Mouse (Mus musculus): ENCODE data around the gene Mlycd. TPM values are rescaled to one million over a fixed set of nuclear protein-coding genes. Genes with fewer than 3 reads are reported as not detected.
"Not testable (repeated sequence)": the region's sequence is repeated elsewhere in the genome, so short reads cannot be mapped to it uniquely, and the experiment has no call there.

Mlycd gene
- polyA plus RNA-seq, 1 experiment = 22.1 TPM

GRCm38 (mm10) chr8:119358175-119358574 is 36.5 kb upstream of the Mlycd start:
- Histone ChIP-seq H3K4me3 (ENCODE audit: control insufficient read depth, insufficient read depth, low read length) (no peak overlapping the region), H3K4me1 (replicated peaks; ENCODE audit: control insufficient read depth, insufficient read depth, low read length) (peaks cover 14% of the 10 kb centered on the region), H3K36me3 (ENCODE audit: control insufficient read depth, insufficient read depth, low read length) (no peaks in the 10 kb centered on the region), H3K27ac (ENCODE audit: control insufficient read depth, insufficient read depth, low read length) (no peak overlapping the region), H3K27me3 (ENCODE audit: control insufficient read depth, insufficient read depth, low read length) (no peaks in the 10 kb centered on the region)
- no peak for DNase-seq
- 93% methylated on average over 7 of the region's 7 CpGs for WGBS
- TF ChIP-seq POLR2A (IDR thresholded peaks at IDR 0.05; ENCODE audit: control insufficient read depth, extremely low read depth, insufficient read depth, low read length, poor library complexity) (no peak), CTCF (IDR thresholded peaks at IDR 0.05; ENCODE audit: borderline replicate concordance, control insufficient read depth, extremely low read depth, insufficient read depth, low read length, poor library complexity) (no peak)

- H3K4me1 ChIP-seq (replicated peaks; ENCODE audit: control insufficient read depth, insufficient read depth, low read length) = peaks cover 8% of the 10 kb centered on the region
- no peaks in the 10 kb centered on the region for H3K27me3 ChIP-seq (ENCODE audit: control insufficient read depth, insufficient read depth, low read length)
- peak; percentile 70 for DNase-seq
- H3K27ac ChIP-seq (ENCODE audit: control insufficient read depth, insufficient read depth, low read length) = no peak overlapping the region
- no peaks in the 10 kb centered on the region for H3K36me3 ChIP-seq (ENCODE audit: control insufficient read depth, insufficient read depth, low read length)
- no peak overlapping the region for H3K4me3 ChIP-seq (ENCODE audit: control insufficient read depth, insufficient read depth, low read length)
- 71% methylated on average over 14 of the region's 14 CpGs for WGBS
- TF ChIP-seq POLR2A (IDR thresholded peaks at IDR 0.05; ENCODE audit: control insufficient read depth, extremely low read depth, insufficient read depth, low read length, poor library complexity) = no peak
- TF ChIP-seq CTCF (IDR thresholded peaks at IDR 0.05; ENCODE audit: borderline replicate concordance, control insufficient read depth, extremely low read depth, insufficient read depth, low read length, poor library complexity) = peak; percentile 81
These were observed 35.8 kb upstream of the Mlycd start for GRCm38 (mm10) chr8:119358836-119359235.

DNA sequence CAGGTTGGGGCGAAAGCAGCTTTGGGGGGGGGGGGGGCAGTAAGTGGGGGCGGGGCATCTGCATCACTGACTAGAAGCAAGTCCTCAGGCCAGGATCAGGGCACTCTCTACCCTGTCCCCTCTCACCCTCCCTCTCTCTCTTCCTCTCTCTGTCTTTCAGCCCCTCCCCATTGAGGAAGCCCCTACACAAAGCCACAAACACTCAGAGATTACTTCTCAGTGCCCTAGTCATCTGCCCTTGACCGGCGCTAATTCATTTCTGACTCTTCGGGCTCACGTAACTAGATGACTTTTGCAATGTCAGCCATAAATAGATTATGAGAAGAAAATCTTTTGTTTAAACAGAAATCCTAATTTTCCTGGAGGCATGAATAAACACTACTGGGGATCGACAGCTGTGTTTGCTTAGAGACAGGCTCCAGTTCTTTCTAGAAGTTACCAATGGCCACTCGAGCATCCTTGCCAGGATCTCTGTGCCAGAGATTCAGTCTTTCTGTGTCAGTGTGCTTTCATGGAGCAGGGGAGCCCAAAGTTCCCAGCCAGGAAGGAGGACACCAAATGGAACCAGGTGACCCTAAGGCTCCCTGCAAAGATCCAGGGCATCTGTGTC is 33.9 kb upstream of the Mlycd start:
- no peak overlapping the region for H3K27ac ChIP-seq (ENCODE audit: control insufficient read depth, insufficient read depth, low read length)
- H3K4me3 ChIP-seq (ENCODE audit: control insufficient read depth, insufficient read depth, low read length) = no peak overlapping the region
- DNase-seq = no peak
- H3K36me3 ChIP-seq (ENCODE audit: control insufficient read depth, insufficient read depth, low read length) = no peaks in the 10 kb centered on the region
- no peak for TF ChIP-seq POLR2A (IDR thresholded peaks at IDR 0.05; ENCODE audit: control insufficient read depth, extremely low read depth, insufficient read depth, low read length, poor library complexity)
- H3K4me1 ChIP-seq (replicated peaks; ENCODE audit: control insufficient read depth, insufficient read depth, low read length) = no peaks in the 10 kb centered on the region
- no peaks in the 10 kb centered on the region for H3K27me3 ChIP-seq (ENCODE audit: control insufficient read depth, insufficient read depth, low read length)
- 77% methylated on average over 8 of the region's 8 CpGs for WGBS

DNA sequence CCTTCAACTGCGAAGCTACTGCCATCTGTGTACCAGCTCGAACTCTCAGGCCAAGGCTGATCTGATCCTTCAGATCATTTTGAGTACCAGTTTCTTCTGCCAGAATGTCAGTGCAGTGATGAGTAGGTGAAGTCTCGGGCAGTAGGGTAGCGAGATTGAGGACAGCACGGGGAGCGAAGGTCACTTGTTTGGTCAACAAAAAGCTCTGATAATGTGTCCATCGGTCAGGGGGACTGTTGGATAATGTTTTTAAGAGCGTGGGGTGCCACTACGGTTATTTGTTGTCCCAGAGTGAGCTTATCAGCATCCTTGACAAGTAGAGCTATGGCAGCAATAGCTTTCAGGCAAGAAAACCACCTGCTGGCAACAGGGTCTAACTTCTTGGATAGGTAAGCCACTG is 20.0 kb upstream of the Mlycd start:
- not testable (repeated sequence) for DNase-seq; H3K4me3 ChIP-seq (ENCODE audit: control insufficient read depth, insufficient read depth, low read length); H3K36me3 ChIP-seq (ENCODE audit: control insufficient read depth, insufficient read depth, low read length); H3K27ac ChIP-seq (ENCODE audit: control insufficient read depth, insufficient read depth, low read length); H3K4me1 ChIP-seq (replicated peaks; ENCODE audit: control insufficient read depth, insufficient read depth, low read length); H3K27me3 ChIP-seq (ENCODE audit: control insufficient read depth, insufficient read depth, low read length)
- 92% methylated on average over 9 of the region's 9 CpGs for WGBS

DNA sequence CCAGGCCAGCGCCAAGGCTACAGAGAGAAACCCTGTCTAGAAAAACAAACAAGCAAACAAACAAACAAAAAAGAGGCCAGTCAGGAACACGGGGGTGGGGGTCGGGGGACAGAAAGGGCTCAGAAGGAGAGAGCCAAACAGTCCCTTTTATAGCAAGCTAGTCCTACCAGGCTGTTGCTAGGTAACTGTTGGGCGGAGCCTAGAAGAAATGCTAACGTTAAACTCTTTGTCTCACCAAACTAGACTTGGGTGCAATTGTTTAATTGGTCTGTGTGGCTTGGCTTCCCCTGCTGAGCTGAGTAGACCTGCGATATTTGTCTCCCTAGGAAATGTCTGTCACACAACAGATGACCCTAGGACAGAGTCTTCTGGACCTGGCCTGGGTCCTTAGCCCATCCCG is 16.2 kb upstream of the Mlycd start:
- Histone ChIP-seq H3K4me3 (ENCODE audit: control insufficient read depth, insufficient read depth, low read length) (no peak overlapping the region), H3K36me3 (ENCODE audit: control insufficient read depth, insufficient read depth, low read length) (no peaks in the 10 kb centered on the region), H3K27me3 (ENCODE audit: control insufficient read depth, insufficient read depth, low read length) (no peaks in the 10 kb centered on the region), H3K27ac (ENCODE audit: control insufficient read depth, insufficient read depth, low read length) (no peak overlapping the region), H3K4me1 (replicated peaks; ENCODE audit: control insufficient read depth, insufficient read depth, low read length) (no peaks in the 10 kb centered on the region)
- TF ChIP-seq CTCF (IDR thresholded peaks at IDR 0.05; ENCODE audit: borderline replicate concordance, control insufficient read depth, extremely low read depth, insufficient read depth, low read length, poor library complexity) (no peak), POLR2A (IDR thresholded peaks at IDR 0.05; ENCODE audit: control insufficient read depth, extremely low read depth, insufficient read depth, low read length, poor library complexity) (no peak)
- WGBS = 77% methylated on average over 7 of the region's 7 CpGs
- no peak for DNase-seq

GRCm38 (mm10) chr8:119380619-119381018 is 14.1 kb upstream of the Mlycd start:
- H3K27me3 ChIP-seq (ENCODE audit: control insufficient read depth, insufficient read depth, low read length) = no peaks in the 10 kb centered on the region
- TF ChIP-seq CTCF (IDR thresholded peaks at IDR 0.05; ENCODE audit: borderline replicate concordance, control insufficient read depth, extremely low read depth, insufficient read depth, low read length, poor library complexity) (peak; percentile 22; the same call in 1 of the 2 replicates), POLR2A (IDR thresholded peaks at IDR 0.05; ENCODE audit: control insufficient read depth, extremely low read depth, insufficient read depth, low read length, poor library complexity) (no peak)
- no peaks in the 10 kb centered on the region for H3K4me1 ChIP-seq (replicated peaks; ENCODE audit: control insufficient read depth, insufficient read depth, low read length)
- H3K27ac ChIP-seq (ENCODE audit: control insufficient read depth, insufficient read depth, low read length) = no peak overlapping the region
- no peaks in the 10 kb centered on the region for H3K36me3 ChIP-seq (ENCODE audit: control insufficient read depth, insufficient read depth, low read length)
- no peak overlapping the region for H3K4me3 ChIP-seq (ENCODE audit: control insufficient read depth, insufficient read depth, low read length)
- DNase-seq = peak; percentile 37
- WGBS = 20% methylated on average over 4 of the region's 4 CpGs

GRCm38 (mm10) chr8:119384478-119384877 is 10.2 kb upstream of the Mlycd start:
- H3K4me1 ChIP-seq (replicated peaks; ENCODE audit: control insufficient read depth, insufficient read depth, low read length) = no peaks in the 10 kb centered on the region
- H3K36me3 ChIP-seq (ENCODE audit: control insufficient read depth, insufficient read depth, low read length) = no peaks in the 10 kb centered on the region
- TF ChIP-seq POLR2A (IDR thresholded peaks at IDR 0.05; ENCODE audit: control insufficient read depth, extremely low read depth, insufficient read depth, low read length, poor library complexity) (no peak), CTCF (IDR thresholded peaks at IDR 0.05; ENCODE audit: borderline replicate concordance, control insufficient read depth, extremely low read depth, insufficient read depth, low read length, poor library complexity) (no peak)
- 23% methylated on average over 10 of the region's 10 CpGs for WGBS
- no peak overlapping the region for H3K4me3 ChIP-seq (ENCODE audit: control insufficient read depth, insufficient read depth, low read length)
- no peaks in the 10 kb centered on the region for H3K27me3 ChIP-seq (ENCODE audit: control insufficient read depth, insufficient read depth, low read length)
- DNase-seq = peak; percentile 60
- no peak overlapping the region for H3K27ac ChIP-seq (ENCODE audit: control insufficient read depth, insufficient read depth, low read length)

Measured in thymus, adult 2 months (tissue).